Mouse (Mus musculus) embryo, embryonic 11 days (tissue): ENCODE data around the gene Cobl.

Experiments
- DNase-seq: peaks from one replicate; pipeline ENCODE4 v3.0.0-alpha.2; 2015

Gene Cobl

GRCm38 (mm10) chr11:12376628-12377027, 88.1 kb downstream of the Cobl start:
- DNase-seq: peak; percentile 26

GRCm38 (mm10) chr11:12373106-12374098, 91.4 kb downstream of the Cobl start:
- DNase-seq: peak; percentile 87

- DNase-seq: peak; percentile 23
Measured at GRCm38 (mm10) chr11:12370957-12371356, 93.8 kb downstream of the Cobl start.

- DNase-seq: no peak
Measured at GRCm38 (mm10) chr11:12367426-12368178, 97.2 kb downstream of the Cobl start.

GRCm38 (mm10) chr11:12359336-12360000, 105.3 kb downstream of the Cobl start:
- peak; percentile 75 for DNase-seq

- DNase-seq: no peak
Measured at GRCm38 (mm10) chr11:12358602-12359001, 106.2 kb downstream of the Cobl start.

GRCm38 (mm10) chr11:12355681-12356080, 109.1 kb downstream of the Cobl start:
- no peak for DNase-seq

GRCm38 (mm10) chr11:12350986-12351546, 113.7 kb downstream of the Cobl start:
- peak; percentile 17 for DNase-seq

GRCm38 (mm10) chr11:12350086-12350485, 114.7 kb downstream of the Cobl start:
- no peak for DNase-seq

- DNase-seq: no peak
Measured at GRCm38 (mm10) chr11:12346486-12346885, 118.3 kb downstream of the Cobl start.

- no peak for DNase-seq
Measured at GRCm38 (mm10) chr11:12343686-12344085, 121.1 kb downstream of the Cobl start.

GRCm38 (mm10) chr11:12340697-12341096, 124.1 kb downstream of the Cobl start:
- DNase-seq: no peak

- peak; percentile 26 for DNase-seq
Measured at GRCm38 (mm10) chr11:12336145-12336544, 128.6 kb downstream of the Cobl start.

GRCm38 (mm10) chr11:12331997-12332396, 132.8 kb downstream of the Cobl start:
- peak; percentile 21 for DNase-seq

- DNase-seq: no peak
Measured at GRCm38 (mm10) chr11:12321445-12321844, 143.3 kb downstream of the Cobl start.

GRCm38 (mm10) chr11:12319318-12319717, 145.4 kb downstream of the Cobl start:
- no peak for DNase-seq

GRCm38 (mm10) chr11:12315670-12316069, 149.1 kb downstream of the Cobl start:
- DNase-seq: no peak

- peak; percentile 36 for DNase-seq
Measured at GRCm38 (mm10) chr11:12314278-12315043, 150.3 kb downstream of the Cobl start.

GRCm38 (mm10) chr11:12311419-12311818, 153.3 kb downstream of the Cobl start:
- DNase-seq: no peak

GRCm38 (mm10) chr11:12309423-12310023, 155.2 kb downstream of the Cobl start:
- peak; percentile 5 for DNase-seq

- DNase-seq: no peak
Measured at GRCm38 (mm10) chr11:12304879-12305278, 159.9 kb downstream of the Cobl start.
